Mouse (Mus musculus) B cell, adult 67 days (primary cell): Measurements from ENCODE around the gene Rptor. TPM values are rescaled to one million over a fixed set of nuclear protein-coding genes. Genes with fewer than 3 reads are reported as not detected.

ENCODE experiments used
- total RNA-seq, 2 experiments: library from RNA; stranded (reverse); gene quantifications; 4 replicates each; pipeline ENCODE4 v1.2.4; 2023

Rptor gene
- 10 to 100 TPM; 65.1 to 67.2 TPM for total RNA-seq

DNA sequence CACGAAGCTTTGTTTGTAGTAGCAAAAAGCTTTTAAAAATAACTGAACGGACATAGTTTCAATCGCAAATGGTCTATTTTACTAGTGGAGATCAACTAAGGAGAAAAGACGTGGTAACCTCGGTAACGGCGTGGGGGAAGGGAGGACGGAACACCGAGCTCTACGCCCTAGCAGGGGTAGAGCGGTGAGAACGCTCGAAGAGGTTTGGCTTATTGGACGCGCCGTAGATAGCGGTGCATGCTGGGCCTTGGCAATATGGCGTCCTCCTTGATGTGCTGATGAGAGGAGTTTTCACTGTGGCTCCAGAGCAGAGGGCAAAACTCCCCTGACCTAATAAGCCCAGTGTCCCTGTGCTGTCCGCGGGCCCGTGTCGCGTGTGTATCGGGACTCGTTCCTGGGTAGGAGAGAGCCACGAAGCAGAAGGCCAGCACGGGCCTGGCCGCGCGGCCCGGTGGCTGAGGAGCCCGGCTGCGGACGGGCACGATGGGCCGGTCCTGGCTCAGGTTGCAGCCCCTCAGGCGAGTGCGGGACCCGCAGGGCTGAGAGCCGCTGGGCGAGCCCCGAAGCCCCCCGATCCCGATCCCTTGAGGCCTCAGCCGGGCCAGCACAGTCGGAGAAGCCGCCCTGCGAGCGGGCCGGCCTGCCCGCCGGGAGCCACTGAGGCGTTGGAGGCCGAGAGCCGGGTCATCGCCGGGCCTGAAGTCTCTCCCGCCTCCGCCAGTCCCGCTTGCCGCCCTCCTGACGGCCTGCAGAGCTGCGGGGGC lies at the start of gene Rptor:
Rptor (plus strand) TSS at position 143 of the 764 bp plus-strand sequence.

GRCm38 (mm10) chr11:119913291-119913934 lies 310.7 kb downstream of the Rptor start, which contains the start of gene Chmp6:
Gene Chmp6 (plus strand): TSS chr11:119913441.

GRCm38 (mm10) chr11:119942727-119943427 lies 340.2 kb downstream of the Rptor start, which contains the start of gene Baiap2:
Gene Baiap2 (plus strand): TSS chr11:119942763.

Other genes with a start within 250 kb of the Rptor start
- 10 to 100 TPM; 23.8 to 38.0 TPM for gene Sgsh, start 247.4 kb upstream of the Rptor start, total RNA-seq
- 10 to 100 TPM; 26.6 TPM for gene Slc26a11, start 247.3 kb upstream of the Rptor start, total RNA-seq
- gene Rnf213, start 209.8 kb upstream of the Rptor start, total RNA-seq = 100 to 1,000 TPM in 1 of 2 experiments, 10 to 100 TPM in 1; 91.8 to 129 TPM
- gene Endov, start 111.6 kb upstream of the Rptor start, total RNA-seq = 10 to 100 TPM; 29.8 to 33.3 TPM
- not detected for gene Nptx1, start 55.2 kb upstream of the Rptor start, total RNA-seq